Mouse (Mus musculus) MEL (cell line): ENCODE measurements at regions not wholly inside any gene's neighbourhood (a gene's known extent, or its start where the extent isn't known, plus 50 kb on each side); places are given as distances from the start of the nearest gene placed in this dataset.

Experiments used
- DNase-seq: peaks from one replicate; pipeline ENCODE4 v3.0.0; 2011; ENCODE audit warnings: low read depth, low spot score
- H3K27ac ChIP-seq: 2 replicates; pipeline ENCODE4 v1.5.1; 2012; ENCODE audit warnings: low read depth, mild to moderate bottlenecking, control low read depth, low read length, moderate library complexity; ENCODE audit not compliant: control insufficient read depth
- H3K27me3 ChIP-seq, 2 experiments: fragments of 150-350 bp in 1 of 2; sonication (generic) in 1 of 2; 2 replicates each; pipeline ENCODE4 v1.6.1; 2012; ENCODE audit warnings: low read length in 2 of 2, mild to moderate bottlenecking in 2 of 2, improper control_type of control experiment in 1 of 2, moderate library complexity in 1 of 2; ENCODE audit not compliant: insufficient read depth in 2 of 2, control insufficient read depth in 1 of 2
- H3K36me3 ChIP-seq, 2 experiments: 2 replicates each; pipeline ENCODE4 v1.6.1; 2012 to 2014; ENCODE audit warnings: low read length in 2 of 2, improper control_type of control experiment in 1 of 2, inconsistent platforms in 1 of 2, mild to moderate bottlenecking in 1 of 2; ENCODE audit not compliant: insufficient read depth in 2 of 2, control insufficient read depth in 1 of 2
- H3K4me1 ChIP-seq, 2 experiments: fragments of 150-350 bp in 1 of 2; sonication (generic) in 1 of 2; 2 replicates each; pipeline ENCODE4 v1.6.1; 2012; ENCODE audit warnings: low read length in 2 of 2, improper control_type of control experiment in 1 of 2, mild to moderate bottlenecking in 1 of 2; ENCODE audit not compliant: insufficient read depth in 2 of 2, control insufficient read depth in 1 of 2
- H3K4me3 ChIP-seq, 2 experiments: fragments of 150-350 bp in 1 of 2; sonication (generic) in 1 of 2; 2 replicates each; pipeline ENCODE4 v1.5.1; 2012; ENCODE audit warnings: low read depth in 2 of 2, low read length in 2 of 2, mild to moderate bottlenecking in 2 of 2, moderate library complexity in 2 of 2, control low read depth in 1 of 2, improper control_type of control experiment in 1 of 2; ENCODE audit not compliant: control insufficient read depth in 1 of 2, insufficient read depth in 1 of 2
- H3K79me2 ChIP-seq: 2 replicates; pipeline ENCODE4 v1.6.1; 2012; ENCODE audit warnings: mild to moderate bottlenecking, low read length, moderate library complexity; ENCODE audit not compliant: control insufficient read depth, poor library complexity, insufficient read depth
- H3K9ac ChIP-seq: 2 replicates; pipeline ENCODE4 v1.6.1; 2012; ENCODE audit warnings: low read depth, mild to moderate bottlenecking, control low read depth, low read length, moderate library complexity; ENCODE audit not compliant: control insufficient read depth, poor library complexity, severe bottlenecking
- H3K9me3 ChIP-seq: fragments of 150-350 bp; sonication (generic); replicated peaks from 2 replicates; pipeline ENCODE4 v1.6.1; 2012; ENCODE audit warnings: mild to moderate bottlenecking, low read length, improper control_type of control experiment, moderate library complexity; ENCODE audit not compliant: insufficient read depth
- CHD1 ChIP-seq: IDR thresholded peaks from 2 replicates; pipeline ENCODE4 v1.6.1; 2012; ENCODE audit warnings: low read depth, mild to moderate bottlenecking, inconsistent platforms, low read length, improper control_type of control experiment
- ELF1 ChIP-seq: IDR thresholded peaks from 2 replicates; pipeline ENCODE4 v1.6.1; 2014; ENCODE audit warnings: low read depth, mild to moderate bottlenecking, inconsistent platforms, low read length, improper control_type of control experiment, moderate library complexity
- GATA1 ChIP-seq: IDR thresholded peaks from 2 replicates; pipeline ENCODE4 v1.6.1; 2011; ENCODE audit warnings: low read depth, low read length, improper control_type of control experiment
- JUND ChIP-seq: IDR thresholded peaks from 2 replicates; pipeline ENCODE4 v1.6.1; 2011; ENCODE audit warnings: low read depth, mild to moderate bottlenecking, improper control_type of control experiment, low read length
- MEF2A ChIP-seq: IDR thresholded peaks from 2 replicates; pipeline ENCODE4 v1.6.1; 2014; ENCODE audit warnings: low read depth, mild to moderate bottlenecking, inconsistent platforms, low read length, improper control_type of control experiment; ENCODE audit not compliant: poor library complexity, insufficient replicate concordance, severe bottlenecking; ENCODE audit errors: extremely low read depth
- NELFE ChIP-seq: IDR thresholded peaks from 2 replicates; pipeline ENCODE4 v1.6.1; 2011; ENCODE audit warnings: low read depth, low read length, improper control_type of control experiment
- NRF1 ChIP-seq: IDR thresholded peaks from 2 replicates; pipeline ENCODE4 v1.6.1; 2014; ENCODE audit warnings: low read depth, mild to moderate bottlenecking, inconsistent platforms, low read length, improper control_type of control experiment, moderate library complexity; ENCODE audit not compliant: poor library complexity, insufficient read depth, severe bottlenecking
- POLR2A ChIP-seq, 2 experiments: IDR thresholded peaks; 2 replicates each; pipeline ENCODE4 v1.6.1; 2011 to 2012; ENCODE audit warnings: low read length in 2 of 2, mild to moderate bottlenecking in 2 of 2, control low read depth in 1 of 2, improper control_type of control experiment in 1 of 2, low read depth in 1 of 2, moderate library complexity in 1 of 2; ENCODE audit not compliant: control insufficient read depth in 1 of 2, insufficient read depth in 1 of 2, poor library complexity in 1 of 2
- POLR2AphosphoS2 ChIP-seq: IDR thresholded peaks from 2 replicates; pipeline ENCODE4 v1.6.1; 2011; ENCODE audit warnings: low read length, improper control_type of control experiment
- POLR2AphosphoS5 ChIP-seq: IDR thresholded peaks from 2 replicates; pipeline ENCODE4 v1.6.1; 2012; ENCODE audit warnings: low read depth, borderline replicate concordance, mild to moderate bottlenecking, inconsistent platforms, low read length, moderate library complexity, mixed read lengths
- RAD21 ChIP-seq: IDR thresholded peaks from 2 replicates; pipeline ENCODE4 v1.6.1; 2011; ENCODE audit warnings: mild to moderate bottlenecking, low read depth, low read length, improper control_type of control experiment
- RCOR1 ChIP-seq: IDR thresholded peaks from 2 replicates; pipeline ENCODE4 v1.6.1; 2012; ENCODE audit warnings: low read depth, mild to moderate bottlenecking, inconsistent platforms, low read length, improper control_type of control experiment
- TAL1 ChIP-seq: IDR thresholded peaks from 2 replicates; pipeline ENCODE4 v1.6.1; 2012; ENCODE audit warnings: mild to moderate bottlenecking, inconsistent platforms, low read length, moderate library complexity, mixed read lengths
- TCF12 ChIP-seq: IDR thresholded peaks from 2 replicates; pipeline ENCODE4 v1.6.1; 2014; ENCODE audit warnings: low read depth, mild to moderate bottlenecking, inconsistent platforms, low read length, improper control_type of control experiment, moderate library complexity
- UBTF ChIP-seq: IDR thresholded peaks from 2 replicates; pipeline ENCODE4 v1.6.1; 2012; ENCODE audit warnings: low read depth, mild to moderate bottlenecking, inconsistent platforms, low read length, improper control_type of control experiment, moderate library complexity, borderline replicate concordance; ENCODE audit not compliant: insufficient read depth
- ZC3H11A ChIP-seq: IDR thresholded peaks from 2 replicates; pipeline ENCODE4 v1.6.1; 2012; ENCODE audit warnings: low read depth, mild to moderate bottlenecking, inconsistent platforms, low read length, improper control_type of control experiment
- ZMIZ1 ChIP-seq: IDR thresholded peaks from 2 replicates; pipeline ENCODE4 v1.6.1; 2012; ENCODE audit warnings: low read depth, mild to moderate bottlenecking, inconsistent platforms, low read length, improper control_type of control experiment, moderate library complexity
- ZNF384 ChIP-seq: IDR thresholded peaks from 2 replicates; pipeline ENCODE4 v1.6.1; 2012; ENCODE audit warnings: low read depth, mild to moderate bottlenecking, inconsistent platforms, low read length, improper control_type of control experiment

DNA sequence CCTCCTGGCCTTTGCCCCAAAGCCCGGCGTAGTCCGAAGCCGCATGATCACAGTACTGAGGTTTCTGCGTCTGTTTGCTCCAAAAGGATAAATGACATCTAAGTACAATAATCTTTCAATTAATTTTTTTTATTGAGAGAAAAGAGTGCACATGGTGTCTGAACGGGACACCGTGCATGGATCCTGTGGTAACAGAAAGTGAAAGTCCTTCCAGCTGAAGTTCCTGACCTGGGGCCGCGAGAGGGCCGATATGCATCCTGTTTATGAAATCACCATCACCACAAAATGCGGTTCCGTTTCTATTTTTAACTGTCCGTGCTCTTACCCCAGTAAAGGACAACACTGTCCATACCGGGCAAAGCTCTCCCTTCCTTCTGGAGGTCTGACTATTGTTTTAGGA lies 302.9 kb upstream of the Nfe2l3 start:
- Histone ChIP-seq H3K9ac (no peak overlapping the region), H3K4me3 (no peak overlapping the region), H3K79me2 (no peaks in the 10 kb centered on the region), H3K36me3 (no peaks in the 10 kb centered on the region), H3K9me3 (no peaks in the 10 kb centered on the region), H3K27ac (no peak overlapping the region), H3K4me1 (no peaks in the 10 kb centered on the region), H3K27me3 (no peaks in the 10 kb centered on the region)
- TF ChIP-seq ZNF384, result no peak
- TF ChIP-seq RCOR1, result no peak
- TF ChIP-seq ZMIZ1, result no peak
- no peak for TF ChIP-seq RAD21
- no peak for TF ChIP-seq POLR2A (IDR thresholded peaks at IDR 0.05; ENCODE audit: control insufficient read depth in 1 of 2, insufficient read depth in 1 of 2, low read depth in 1 of 2, low read length in 2 of 2, poor library complexity in 1 of 2)
- no peak for TF ChIP-seq TAL1
- no peak for TF ChIP-seq ELF1
- TF ChIP-seq TCF12, result no peak
- no peak for TF ChIP-seq CHD1
- no peak for TF ChIP-seq MEF2A
- TF ChIP-seq UBTF, result no peak
- no peak for TF ChIP-seq NELFE
- no peak for TF ChIP-seq GATA1
- no peak for TF ChIP-seq ZC3H11A
- TF ChIP-seq POLR2AphosphoS2, result no peak
- no peak for TF ChIP-seq JUND
- TF ChIP-seq POLR2AphosphoS5, result no peak
- no peak for DNase-seq

- DNase-seq, result no peak
- no peak overlapping the region for H3K4me3 ChIP-seq
- TF ChIP-seq ZMIZ1 (no peak), POLR2AphosphoS2 (no peak), ZNF384 (no peak), NRF1 (no peak), ZC3H11A (no peak), CHD1 (no peak), POLR2A (IDR thresholded peaks at IDR 0.05; ENCODE audit: control insufficient read depth in 1 of 2, insufficient read depth in 1 of 2, low read depth in 1 of 2, low read length in 2 of 2, poor library complexity in 1 of 2) (no peak)
- TF ChIP-seq, all 39 proteins: peak for 0
These were observed 287.7 kb upstream of the Nfe2l3 start for GRCm38 (mm10) chr6:51144762-51145161.

More at GRCm38 (mm10) chr6:51144762-51145161, 287.7 kb upstream of the Nfe2l3 start:
- Histone ChIP-seq H3K4me1 (no peaks in the 10 kb centered on the region), H3K27me3 (peaks cover 0 to 2% of the 10 kb centered on the region in 2 experiments; a peak in 1 of 4 replicates), H3K79me2 (no peaks in the 10 kb centered on the region), H3K9me3 (no peaks in the 10 kb centered on the region), H3K9ac (no peak overlapping the region), H3K36me3 (no peaks in the 10 kb centered on the region), H3K27ac (no peak overlapping the region)
